Mouse (Mus musculus) retina, postnatal 7 days (tissue): ENCODE measurements at regions not wholly inside any gene's neighbourhood (a gene's known extent, or its start where the extent isn't known, plus 50 kb on each side); places are given as distances from the start of the nearest gene placed in this dataset.

ENCODE experiments used
- DNase-seq: peaks from one replicate; pipeline ENCODE4 v3.0.0-alpha.2; 2012; ENCODE audit warnings: low read depth, low spot score

GRCm38 (mm10) chr14:46639116-46639826 is 121.1 kb upstream of the Cdkn3 start:
- DNase-seq, result peak; percentile 4

GRCm38 (mm10) chr14:46638516-46638915 is 121.8 kb upstream of the Cdkn3 start:
- no peak for DNase-seq

- DNase-seq, result no peak
Observed at GRCm38 (mm10) chr14:46637240-46637639, 123.1 kb upstream of the Cdkn3 start.

GRCm38 (mm10) chr14:46636364-46636763 is 124.0 kb upstream of the Cdkn3 start:
- no peak for DNase-seq

- DNase-seq, result no peak
Observed at GRCm38 (mm10) chr14:46635322-46635721, 125.0 kb upstream of the Cdkn3 start.

GRCm38 (mm10) chr14:46634656-46635244 is 125.6 kb upstream of the Cdkn3 start:
- DNase-seq, result no peak

- DNase-seq, result no peak
Observed at GRCm38 (mm10) chr14:46634251-46634650, 126.1 kb upstream of the Cdkn3 start.

GRCm38 (mm10) chr14:46627690-46628089 is 132.7 kb upstream of the Cdkn3 start:
- DNase-seq, result no peak

GRCm38 (mm10) chr14:46625760-46626159 is 134.6 kb upstream of the Cdkn3 start:
- DNase-seq, result no peak

- DNase-seq, result no peak
Observed at GRCm38 (mm10) chr14:46623645-46624044, 136.7 kb upstream of the Cdkn3 start.

GRCm38 (mm10) chr14:46616030-46616429 is 144.3 kb upstream of the Cdkn3 start:
- DNase-seq, result no peak

- no peak for DNase-seq
Observed at GRCm38 (mm10) chr14:46614936-46615335, 145.4 kb upstream of the Cdkn3 start.

- no peak for DNase-seq
Observed at GRCm38 (mm10) chr14:46613748-46614147, 146.6 kb upstream of the Cdkn3 start.

- DNase-seq, result no peak
Observed at GRCm38 (mm10) chr14:46613211-46613610, 147.1 kb upstream of the Cdkn3 start.

GRCm38 (mm10) chr14:46612584-46612983 is 147.8 kb upstream of the Cdkn3 start:
- no peak for DNase-seq

GRCm38 (mm10) chr14:46610926-46611325 is 149.4 kb upstream of the Cdkn3 start:
- DNase-seq, result no peak

GRCm38 (mm10) chr14:46610226-46610855 is 150.0 kb upstream of the Cdkn3 start:
- DNase-seq, result no peak

- no peak for DNase-seq
Observed at GRCm38 (mm10) chr14:46606694-46607093, 153.6 kb upstream of the Cdkn3 start.

- DNase-seq, result no peak
Observed at GRCm38 (mm10) chr14:46606037-46606436, 154.3 kb upstream of the Cdkn3 start.

- no peak for DNase-seq
Observed at GRCm38 (mm10) chr14:46604886-46605531, 155.3 kb upstream of the Cdkn3 start.

- no peak for DNase-seq
Observed at GRCm38 (mm10) chr14:46604156-46604885, 156.0 kb upstream of the Cdkn3 start.
